Mouse (Mus musculus): ENCODE data around the gene Aebp1. TPM values are rescaled to one million over a fixed set of nuclear protein-coding genes. Genes with fewer than 3 reads are reported as not detected.

Aebp1 gene
- total RNA-seq, 2 experiments from 2014 or later: 52.8 to 72.3 TPM

- no peak for TF ChIP-seq CTCF (IDR thresholded peaks at IDR 0.05)
- H3K27ac ChIP-seq: no peak overlapping the region
- intact Hi-C loops (cut with DNase I): no loop called here
- DNase-seq: no peak
- H3K4me3 ChIP-seq: no peak overlapping the region
Measured at GRCm38 (mm10) chr11:5919606-5920005, 57.9 kb downstream of the Aebp1 start.

- intact Hi-C loops (cut with DNase I): no loop called here
- Histone ChIP-seq H3K27ac (no peak overlapping the region), H3K4me3 (no peak overlapping the region)
- DNase-seq: no peak
- no peak for TF ChIP-seq CTCF (IDR thresholded peaks at IDR 0.05)
Measured at GRCm38 (mm10) chr11:5920323-5920960, 58.7 kb downstream of the Aebp1 start.

Other genes with a start within 250 kb of the Aebp1 start
- gene Mrps24, start 146.3 kb upstream of the Aebp1 start, total RNA-seq (2021): 100 to 1,000 TPM in 1 of 2 experiments, 10 to 100 TPM in 1; 92.2 to 109 TPM
- gene Urgcp, start 99.6 kb upstream of the Aebp1 start, total RNA-seq (2021): 10 to 100 TPM; 42.2 to 48.9 TPM
- 10 to 100 TPM; 10.7 to 14.0 TPM for gene Dbnl, start 73.5 kb upstream of the Aebp1 start, total RNA-seq (2021)
- gene Pgam2, start 58.2 kb upstream of the Aebp1 start, total RNA-seq (2021): 1,000 to 10,000 TPM; 2,835 to 2,943 TPM
- 1 to 10 TPM; 1.7 to 3.1 TPM for gene Polm, start 23.9 kb upstream of the Aebp1 start, total RNA-seq (2021)
- gene Pold2, start 16.3 kb downstream of the Aebp1 start, total RNA-seq (2021): 10 to 100 TPM; 39.7 to 48.5 TPM
- not detected for gene Myl7, start 36.8 kb downstream of the Aebp1 start, total RNA-seq (2021)
- gene Gck, start 88.1 kb downstream of the Aebp1 start, total RNA-seq (2021): 1 to 10 TPM; 1.8 to 7.8 TPM
- 10 to 100 TPM; 37.0 to 46.7 TPM for gene Ykt6, start 93.7 kb downstream of the Aebp1 start, total RNA-seq (2021)
- gene Camk2b, start 204.4 kb downstream of the Aebp1 start, total RNA-seq (2021): 100 to 1,000 TPM; 108 to 128 TPM

All from gastrocnemius, adult 2 months (tissue).